Mouse (Mus musculus): ENCODE measurements around the gene Gria1.

- TF ChIP-seq CTCF (IDR thresholded peaks at IDR 0.05; ENCODE audit: control insufficient read depth, insufficient read depth, insufficient read length) (no peak), MYOG (IDR thresholded peaks at IDR 0.05; ENCODE audit: control insufficient read depth, extremely low read depth, insufficient read length) (no peak), USF1 (IDR thresholded peaks at IDR 0.05; ENCODE audit: low read depth) (no peak), MAX (IDR thresholded peaks at IDR 0.05) (no peak)
Observed at GRCm38 (mm10) chr11:57184216-57184615, 173.0 kb downstream of the Gria1 start.
